Mouse (Mus musculus): ENCODE data around the gene Dcun1d3.

Dcun1d3 gene

GRCm38 (mm10) chr7:119875776-119876440, 20.2 kb downstream of the Dcun1d3 start:
- peak; percentile 56 for DNase-seq (ENCODE audit: extremely low read depth, low read depth, low spot score)

DNA sequence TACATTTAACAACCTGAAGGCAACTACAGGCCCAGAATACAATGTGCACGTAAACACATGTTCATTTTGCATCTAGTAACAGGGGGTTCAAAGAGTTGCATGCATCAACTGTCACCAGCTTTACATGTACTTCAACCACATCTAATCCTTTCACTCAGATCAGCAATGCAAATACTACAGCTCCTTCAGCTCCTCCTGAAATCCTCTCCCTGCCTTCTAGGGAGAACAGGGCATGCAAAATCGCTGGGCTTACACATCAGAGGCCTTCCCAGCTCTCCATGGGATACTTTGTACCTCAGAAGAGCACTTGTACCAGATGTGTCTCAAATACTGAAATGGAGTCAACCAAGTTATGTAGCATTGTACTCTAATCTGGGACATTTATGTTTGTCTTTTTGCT, 23.0 kb downstream of the Dcun1d3 start:
- no peak for DNase-seq (ENCODE audit: extremely low read depth, low read depth, low spot score)

- no peak for DNase-seq (ENCODE audit: extremely low read depth, low read depth, low spot score)
Observed at GRCm38 (mm10) chr7:119872204-119872603, 23.9 kb downstream of the Dcun1d3 start.

- DNase-seq (ENCODE audit: extremely low read depth, low read depth, low spot score): no peak
Observed at GRCm38 (mm10) chr7:119866136-119866535, 30.0 kb downstream of the Dcun1d3 start.

DNA sequence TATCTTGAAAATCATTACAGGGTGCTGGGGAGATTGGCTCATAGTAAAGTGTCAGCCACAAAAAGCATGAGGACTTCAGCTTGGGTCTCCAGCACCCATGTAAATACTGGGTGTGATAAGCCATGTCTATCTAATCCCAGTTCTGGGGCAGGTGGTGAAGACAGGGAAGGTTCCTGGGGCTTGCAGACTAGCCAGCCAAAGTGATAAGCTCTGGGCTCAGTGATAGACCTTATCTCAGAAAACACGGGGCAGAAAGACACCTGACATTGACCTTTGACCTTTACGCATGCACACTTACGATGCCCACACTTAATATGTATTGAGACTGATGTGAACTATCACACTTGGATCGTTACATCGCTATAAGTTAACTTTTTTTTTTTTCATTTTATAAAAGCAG, 31.6 kb downstream of the Dcun1d3 start:
- no peak for DNase-seq (ENCODE audit: extremely low read depth, low read depth, low spot score)

GRCm38 (mm10) chr7:119862167-119862566, 33.9 kb downstream of the Dcun1d3 start:
- no peak for DNase-seq (ENCODE audit: extremely low read depth, low read depth, low spot score)

GRCm38 (mm10) chr7:119861335-119862091, 34.6 kb downstream of the Dcun1d3 start:
- no peak for DNase-seq (ENCODE audit: extremely low read depth, low read depth, low spot score)

DNA sequence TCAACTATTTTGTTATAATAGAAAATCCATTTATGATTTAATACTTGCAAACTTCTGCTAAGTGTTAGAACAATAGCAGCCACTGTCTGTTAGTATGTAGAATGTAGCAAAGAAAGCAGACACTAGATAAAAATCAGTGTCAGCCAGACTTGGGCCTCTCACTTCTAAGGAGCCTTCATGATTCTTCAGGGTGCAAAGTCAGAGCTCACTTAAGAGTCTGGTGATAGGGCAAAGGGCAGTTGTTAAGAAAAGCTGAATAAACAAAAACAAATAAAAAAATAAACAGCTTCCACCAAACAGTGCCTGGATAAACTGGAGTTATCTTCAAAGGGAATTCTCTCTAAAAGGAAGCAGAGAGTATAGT, 35.1 kb downstream of the Dcun1d3 start:
- DNase-seq (ENCODE audit: extremely low read depth, low read depth, low spot score): no peak

DNA sequence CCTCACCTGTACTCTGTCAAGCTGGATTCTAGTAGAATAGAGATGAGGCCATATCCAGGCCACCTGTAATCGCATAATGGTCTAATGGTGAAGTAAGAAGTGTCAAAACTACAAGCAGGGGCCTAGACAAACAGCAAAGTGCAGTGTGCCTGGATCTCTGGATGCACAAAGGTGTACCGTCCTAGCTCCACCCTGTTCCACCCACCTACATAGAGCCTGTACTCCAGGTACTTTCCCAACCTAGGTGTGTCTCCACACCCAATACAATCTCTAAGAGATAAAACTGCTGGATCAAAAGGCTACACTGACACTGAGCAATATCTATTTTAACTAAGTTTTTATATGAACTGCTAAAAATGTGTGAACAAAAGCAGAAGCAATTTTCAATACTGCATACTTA, 35.5 kb downstream of the Dcun1d3 start:
- no peak for DNase-seq (ENCODE audit: extremely low read depth, low read depth, low spot score)

DNA sequence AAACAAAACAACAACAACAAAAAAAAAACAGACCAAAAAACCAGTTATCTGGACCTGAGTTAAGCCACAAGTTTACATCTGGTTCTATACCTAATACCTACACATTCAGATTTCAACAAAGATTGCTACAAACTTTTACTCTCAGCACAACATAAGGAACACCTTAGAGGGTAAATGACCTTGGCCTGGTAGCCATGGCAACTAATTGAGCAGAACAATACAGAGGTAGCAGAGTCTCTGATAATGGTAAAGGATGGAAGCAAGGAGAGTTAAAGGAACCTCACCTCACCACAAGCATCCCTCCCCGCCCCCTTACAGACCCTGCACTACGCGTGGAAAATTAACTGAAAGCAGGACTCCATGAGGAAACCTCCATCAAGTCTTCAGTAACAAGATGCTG, 36.0 kb downstream of the Dcun1d3 start:
- DNase-seq (ENCODE audit: extremely low read depth, low read depth, low spot score): no peak

GRCm38 (mm10) chr7:119859476-119859875, 36.6 kb downstream of the Dcun1d3 start:
- no peak for DNase-seq (ENCODE audit: extremely low read depth, low read depth, low spot score)

- no peak for DNase-seq (ENCODE audit: extremely low read depth, low read depth, low spot score)
Observed at GRCm38 (mm10) chr7:119855031-119855430, 41.1 kb downstream of the Dcun1d3 start.

DNA sequence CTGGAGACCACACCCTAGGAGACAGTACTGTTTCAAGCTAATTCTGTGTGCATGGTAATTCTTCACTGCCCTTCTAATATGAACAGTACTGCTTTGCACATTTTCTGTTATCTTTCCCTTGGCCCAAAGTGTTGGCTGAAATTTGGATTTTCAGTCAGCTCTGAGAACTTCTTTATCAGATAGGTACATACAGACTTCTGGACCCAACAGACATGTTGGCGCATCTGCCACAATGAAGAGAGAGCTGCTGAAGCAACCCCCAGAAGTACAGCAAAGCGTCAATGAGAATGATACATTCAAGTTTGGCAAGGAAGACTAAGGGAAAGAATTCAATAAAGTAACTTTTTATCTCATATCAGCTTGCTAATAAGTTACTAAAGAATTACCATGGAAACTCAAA, 41.7 kb downstream of the Dcun1d3 start:
- no peak for DNase-seq (ENCODE audit: extremely low read depth, low read depth, low spot score)

GRCm38 (mm10) chr7:119853186-119853585, 42.9 kb downstream of the Dcun1d3 start:
- no peak for DNase-seq (ENCODE audit: extremely low read depth, low read depth, low spot score)

DNA sequence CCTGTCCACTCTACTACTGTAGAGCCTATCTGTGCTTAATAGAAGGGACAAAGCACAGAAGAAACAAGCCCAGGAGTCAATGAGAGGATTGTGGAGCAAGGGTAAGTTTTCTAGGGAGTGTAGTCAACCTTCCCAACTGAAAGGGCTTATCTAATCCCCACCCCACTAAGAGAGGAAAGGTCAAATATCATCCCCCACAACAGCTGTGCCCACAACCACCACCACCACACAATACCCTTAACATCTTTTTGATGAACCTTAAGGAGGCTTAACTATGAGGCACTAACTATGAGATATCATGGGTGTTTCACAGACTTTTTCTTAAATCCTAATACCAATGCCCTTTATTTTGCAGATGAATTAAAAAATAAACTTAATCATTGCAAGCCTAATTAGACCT, 43.6 kb downstream of the Dcun1d3 start:
- DNase-seq (ENCODE audit: extremely low read depth, low read depth, low spot score): no peak

DNA sequence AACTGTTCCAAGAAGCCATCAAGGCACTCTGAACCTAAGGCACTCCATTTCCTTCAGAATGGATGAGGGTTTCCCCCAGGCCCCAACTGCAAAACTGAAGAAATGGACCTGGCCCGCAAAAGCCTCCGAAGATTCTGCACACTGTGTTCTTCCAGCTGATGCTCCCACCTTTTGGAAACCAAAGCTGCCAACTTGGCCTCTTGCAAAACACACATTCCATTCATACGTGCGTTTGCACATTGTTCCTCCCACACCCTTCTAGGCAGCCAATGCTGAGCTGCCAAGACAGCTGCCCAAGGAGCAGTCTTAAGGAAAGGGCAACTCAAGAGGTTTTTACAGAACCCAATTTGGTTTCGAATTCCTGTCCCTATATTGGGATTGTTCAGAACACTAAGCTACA, 45.4 kb downstream of the Dcun1d3 start:
- DNase-seq (ENCODE audit: extremely low read depth, low read depth, low spot score): peak; percentile 96

DNA sequence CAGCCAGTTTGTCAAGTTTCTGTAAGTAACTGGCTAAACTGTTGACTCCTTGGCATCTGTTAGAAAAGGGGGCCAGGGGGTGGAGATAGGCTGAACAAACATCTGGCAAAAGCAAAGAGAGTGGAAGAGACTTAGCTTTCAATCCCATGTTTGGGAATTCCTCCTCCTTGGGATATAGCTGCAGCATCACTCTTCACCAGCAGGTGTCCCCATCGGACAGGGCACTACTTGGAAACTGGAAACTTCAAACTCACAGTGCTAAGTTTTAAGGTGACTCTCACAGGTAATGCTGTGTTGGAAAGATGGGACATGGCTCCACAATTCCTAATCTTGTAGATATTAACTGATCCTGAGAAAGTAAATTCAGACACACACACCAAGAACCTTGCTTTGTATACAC, 47.0 kb downstream of the Dcun1d3 start:
- DNase-seq (ENCODE audit: extremely low read depth, low read depth, low spot score): no peak

GRCm38 (mm10) chr7:119847396-119847795, 48.7 kb downstream of the Dcun1d3 start:
- DNase-seq (ENCODE audit: extremely low read depth, low read depth, low spot score): peak; percentile 95

- DNase-seq (ENCODE audit: extremely low read depth, low read depth, low spot score): no peak
Observed at GRCm38 (mm10) chr7:119845541-119845940, 50.6 kb downstream of the Dcun1d3 start.

GRCm38 (mm10) chr7:119841820-119842449, 54.2 kb downstream of the Dcun1d3 start:
- no peak for DNase-seq (ENCODE audit: extremely low read depth, low read depth, low spot score)

- no peak for DNase-seq (ENCODE audit: extremely low read depth, low read depth, low spot score)
Observed at GRCm38 (mm10) chr7:119835996-119836777, 59.9 kb downstream of the Dcun1d3 start.
